Mouse (Mus musculus) bone marrow macrophage, adult 2 months (primary cell): ENCODE data around the gene Rimbp2.

Experiments used
- CTCF ChIP-seq: IDR thresholded peaks from 2 replicates; pipeline ENCODE4 v1.5.1; 2012; ENCODE audit warnings: low read depth, mild to moderate bottlenecking, low read length, moderate library complexity
- POLR2A ChIP-seq: IDR thresholded peaks from 2 replicates; pipeline ENCODE4 v1.6.1; 2012; ENCODE audit warnings: mild to moderate bottlenecking, low read depth, low read length, borderline replicate concordance

- TF ChIP-seq CTCF = no peak
- TF ChIP-seq POLR2A = no peak
Measured at GRCm38 (mm10) chr5:128917116-128917959, 35.9 kb downstream of the Rimbp2 start.
